Mouse (Mus musculus) 3134 (cell line): ENCODE data around the gene Adipor1.
A peak's percentile ranks its signal among the peaks of the same experiment; 100 is the strongest.

Experiments
- DNase-seq: peaks from one replicate; pipeline ENCODE4 v3.0.0-alpha.2; 2011; ENCODE audit warnings: low spot score; ENCODE audit not compliant: insufficient read length; ENCODE audit errors: extremely low read depth

Adipor1 gene

GRCm38 (mm10) chr1:134415168-134415831 lies at the start of gene Adipor1:
TSS of gene Adipor1 (plus strand) at chr1:134415378.
- DNase-seq = peak; percentile 99

- no peak for DNase-seq
These were observed 49.7 kb upstream of the Adipor1 start for GRCm38 (mm10) chr1:134365491-134365890.

GRCm38 (mm10) chr1:134368777-134369337 lies 46.3 kb upstream of the Adipor1 start:
- DNase-seq = no peak

GRCm38 (mm10) chr1:134374124-134374523 lies 41.1 kb upstream of the Adipor1 start:
- no peak for DNase-seq

GRCm38 (mm10) chr1:134381051-134381450 lies 34.1 kb upstream of the Adipor1 start:
- no peak for DNase-seq

GRCm38 (mm10) chr1:134381795-134382625 lies 33.2 kb upstream of the Adipor1 start:
- DNase-seq = no peak

- DNase-seq = no peak
These were observed 30.6 kb upstream of the Adipor1 start for GRCm38 (mm10) chr1:134384581-134384980.

- DNase-seq = no peak
These were observed 30.0 kb upstream of the Adipor1 start for GRCm38 (mm10) chr1:134385176-134385575.

- DNase-seq = no peak
These were observed 29.5 kb upstream of the Adipor1 start, which contains the start of gene 4933406M09Rik for GRCm38 (mm10) chr1:134385666-134386065. TSS of gene 4933406M09Rik (plus strand) at chr1:134385940.

GRCm38 (mm10) chr1:134393827-134394226 lies 21.4 kb upstream of the Adipor1 start:
- no peak for DNase-seq

- DNase-seq = no peak
These were observed 17.0 kb upstream of the Adipor1 start for GRCm38 (mm10) chr1:134398210-134398609.

- DNase-seq = peak; percentile 51
These were observed 15.4 kb upstream of the Adipor1 start for GRCm38 (mm10) chr1:134399735-134400134.

GRCm38 (mm10) chr1:134405509-134406413 lies 9.4 kb upstream of the Adipor1 start, which contains the start of gene Cyb5r1:
TSS of gene Cyb5r1 (plus strand) at chr1:134405559.
- peak; percentile 94 for DNase-seq

- no peak for DNase-seq
These were observed 8.8 kb upstream of the Adipor1 start for GRCm38 (mm10) chr1:134406414-134406771.

- DNase-seq = no peak
These were observed 7.1 kb upstream of the Adipor1 start for GRCm38 (mm10) chr1:134408080-134408479.

- DNase-seq = no peak
These were observed 3.2 kb upstream of the Adipor1 start for GRCm38 (mm10) chr1:134411706-134412629.

- DNase-seq = no peak
These were observed 1.1 kb upstream of the Adipor1 start for GRCm38 (mm10) chr1:134414038-134414437.

GRCm38 (mm10) chr1:134414501-134415167 lies 544 bp upstream of the Adipor1 start:
- DNase-seq = no peak

GRCm38 (mm10) chr1:134418414-134418975 lies 3.3 kb downstream of the Adipor1 start:
- DNase-seq = no peak
